14 mouse cellular contexts compared by ENCODE assay signal in genomic region chr17:9258646-9259170, GRCm38 (mm10).
DNase-seq lines count a peak whose midpoint lies in the region; TF ChIP-seq lines count a peak whose summit lies in the region.
"Had no signal": no experiment of that assay in that cellular context is flagged by ENCODE, and none has a peak within 500 bp of the region (broad histone marks: within the 10 kb centered on the region; RNA-seq: fewer than 3 reads in every experiment).

No protein-coding gene starts in this region.

- H3K4me3 ChIP-seq in layer of hippocampus, adult 2 months, result no peak overlapping the region
- H3K4me3 ChIP-seq: erythroblast, embryonic 14.5 days had no signal

- TF ChIP-seq CTCF in layer of hippocampus, adult 2 months (conservative IDR thresholded peaks at IDR 0.05), result no peak

- H3K27ac ChIP-seq in layer of hippocampus, adult 2 months, result peak overlapping the region; percentile 28

- peak; percentile 13 for DNase-seq in cerebellum, adult 9-11 months
- no peak for DNase-seq in cerebellum, adult 11 months
- peak in 1 of 2 experiments; percentile 29 for DNase-seq in layer of hippocampus, adult 2 months (ENCODE audit: low spot score in 2 of 2)
- no peak for DNase-seq in layer of hippocampus, postnatal 25 days (ENCODE audit: extremely low spot score in 1 of 2, low spot score in 1 of 2)
- DNase-seq in right cerebral cortex, postnatal 10 days (ENCODE audit: low spot score in 2 of 2), result peak; percentile 45 to 51
- DNase-seq in right cerebral cortex, postnatal 4 days, result no peak
- no peak for DNase-seq in kidney, adult 8-10 months
- no peak for DNase-seq in adrenal gland, adult 2 months
- DNase-seq: adrenal gland, adult 8-10 months; heart, adult 18-20 months; kidney, adult 9 months; liver, postnatal 0 days; thymus, postnatal 36 days had no signal

Comparison
In these comparisons a context has a peak if more than half of its experiments do, and no peak if none do; other contexts are left out.
1. DNase-seq: peak in cerebellum, adult 9-11 months (single experiment) and right cerebral cortex, postnatal 10 days (2 of 2); none in cerebellum, adult 11 months (single experiment), layer of hippocampus, postnatal 25 days (0 of 2), right cerebral cortex, postnatal 4 days (single experiment), kidney, adult 8-10 months (0 of 2) and adrenal gland, adult 2 months (single experiment).